Mouse (Mus musculus): ENCODE results near the gene Spock1.

DNA sequence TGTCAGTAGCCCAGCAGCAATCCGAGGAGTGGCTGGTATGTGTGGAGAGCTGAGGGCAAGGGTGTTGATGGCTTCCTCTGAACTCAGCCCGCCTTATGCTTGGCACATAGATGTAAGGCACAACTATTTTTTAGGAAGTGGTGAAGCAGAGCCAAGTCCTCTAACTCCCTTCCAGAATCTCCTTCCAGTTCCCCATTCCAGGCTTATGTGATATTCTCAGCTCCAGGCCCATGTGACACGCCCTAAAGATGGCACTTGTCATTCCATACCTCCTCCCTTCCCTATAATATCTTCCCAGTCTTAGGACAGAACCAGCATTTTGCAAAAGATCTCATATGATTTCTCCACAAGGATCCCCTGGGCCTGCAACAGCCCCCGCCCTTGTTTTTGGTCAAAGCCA lies 277.6 kb downstream of the Spock1 start:
- TF ChIP-seq MAFK (IDR thresholded peaks at IDR 0.05; ENCODE audit: insufficient read depth, low read depth, low read length) (no peak), HCFC1 (IDR thresholded peaks at IDR 0.05; ENCODE audit: borderline replicate concordance, insufficient read depth, low read length) (no peak)

All from ES-E14 (cell line).